Mouse (Mus musculus) liver, postnatal 0 days (tissue): ENCODE results near the gene Rnf145. TPM values are rescaled to one million over a fixed set of nuclear protein-coding genes. Genes with fewer than 3 reads are reported as not detected.
A peak's percentile ranks its signal among the peaks of the same experiment; 100 is the strongest.

Experiments used
- ATAC-seq: fragments of 200-750 bp; cut with Nextera tagmentation; 2 replicates; pipeline ENCODE4 v1.8.0; 2017; ENCODE audit warnings: mild to moderate bottlenecking, moderate library complexity
- DNase-seq: peaks from one replicate; pipeline ENCODE4 v3.0.0-alpha.2; 2016
- H3K27ac ChIP-seq: fragments of 300-500 bp; sonication (generic); 2 replicates; pipeline ENCODE4 v1.5.1; 2014; ENCODE audit warnings: antibody characterized with exemption, moderate library complexity, mild to moderate bottlenecking, low read depth
- H3K27me3 ChIP-seq: fragments of 300-500 bp; sonication (generic); 2 replicates; pipeline ENCODE4 v1.6.1; 2014; ENCODE audit warnings: low read length, control low read depth, mixed read lengths; ENCODE audit not compliant: insufficient read depth
- H3K36me3 ChIP-seq: fragments of 300-500 bp; sonication (generic); replicated peaks from 2 replicates; pipeline ENCODE4 v1.6.1; 2014; ENCODE audit warnings: mild to moderate bottlenecking, control low read depth, low read length, moderate library complexity, mixed read lengths; ENCODE audit not compliant: insufficient read depth
- H3K4me1 ChIP-seq: fragments of 300-500 bp; sonication (generic); 2 replicates; pipeline ENCODE4 v1.6.1; 2014; ENCODE audit warnings: antibody characterized with exemption, mild to moderate bottlenecking, control low read depth; ENCODE audit not compliant: insufficient read depth
- H3K4me2 ChIP-seq: fragments of 300-500 bp; sonication (generic); 2 replicates; pipeline ENCODE4 v1.6.1; 2014; ENCODE audit warnings: low read depth, mild to moderate bottlenecking, low read length, moderate library complexity, mixed read lengths
- H3K4me3 ChIP-seq: fragments of 300-500 bp; sonication (generic); 2 replicates; pipeline ENCODE4 v1.5.1; 2014; ENCODE audit warnings: low read depth, low read length
- H3K9ac ChIP-seq: fragments of 300-500 bp; sonication (generic); replicated peaks from 2 replicates; pipeline ENCODE4 v1.6.1; 2014; ENCODE audit warnings: mild to moderate bottlenecking, moderate library complexity
- H3K9me3 ChIP-seq: fragments of 300-500 bp; sonication (generic); 2 replicates; pipeline ENCODE4 v1.6.1; 2016; ENCODE audit warnings: mild to moderate bottlenecking, control low read depth, low read length, mixed read lengths
- CTCF ChIP-seq: sonication (generic); IDR thresholded peaks from 2 replicates; pipeline ENCODE4 v1.5.1; 2016; ENCODE audit warnings: antibody characterized with exemption, low read depth
- EP300 ChIP-seq: IDR thresholded peaks from 2 replicates; pipeline ENCODE4 v1.6.1; 2016; ENCODE audit warnings: antibody characterized with exemption, low read depth, mild to moderate bottlenecking
- WGBS: fragments of 180-500 bp; shearing (Covaris S2); extraction: QIAGEN DNeasy Blood & Tissue Kit; methylation state at CpG from one replicate; pipeline ENCODE4 v1.1.7; 2014; ENCODE audit not compliant: insufficient replicate concordance; 5-methylcytosine and 5-hydroxymethylcytosine counted together
- polyA plus RNA-seq: library from polyadenylated mRNA; unstranded; fragments of >200 nt; fragmentation: Nextera tagmentation; extraction: Ambion mirVana; gene quantifications from 2 replicates; pipeline ENCODE4 v1.2.1, GENCODE M21; 2015

Rnf145 gene
- polyA plus RNA-seq, 1 experiment from 2014 or later = 31.9 TPM

GRCm38 (mm10) chr11:44476445-44476844 is 42.3 kb upstream of the Rnf145 start:
- H3K9me3 ChIP-seq = no peaks in the 10 kb centered on the region
- no peak overlapping the region for H3K4me2 ChIP-seq
- H3K36me3 ChIP-seq = no peaks in the 10 kb centered on the region
- no peak overlapping the region for H3K9ac ChIP-seq
- H3K27me3 ChIP-seq = no peaks in the 10 kb centered on the region
- WGBS = 40% methylated on average over 2 of the region's 2 CpGs
- H3K4me3 ChIP-seq = no peak overlapping the region
- DNase-seq = no peak
- no peak for TF ChIP-seq CTCF
- no peak for TF ChIP-seq EP300
- H3K27ac ChIP-seq = no peak overlapping the region
- H3K4me1 ChIP-seq = peaks cover 14% of the 10 kb centered on the region
- ATAC-seq = no peak

- Histone ChIP-seq H3K4me3 (no peak overlapping the region), H3K9ac (no peak overlapping the region), H3K27me3 (no peaks in the 10 kb centered on the region), H3K4me2 (no peak overlapping the region), H3K9me3 (no peaks in the 10 kb centered on the region), H3K4me1 (no peaks in the 10 kb centered on the region; the same call in 1 of the 2 replicates), H3K27ac (no peak overlapping the region), H3K36me3 (no peaks in the 10 kb centered on the region)
- TF ChIP-seq EP300 = no peak
- no peak for TF ChIP-seq CTCF
- no peak for DNase-seq
- 78% methylated on average over 4 of the region's 4 CpGs for WGBS
- ATAC-seq = no peak
Measured at GRCm38 (mm10) chr11:44478382-44478781, 40.4 kb upstream of the Rnf145 start.

GRCm38 (mm10) chr11:44480246-44480645 is 38.5 kb upstream of the Rnf145 start:
- Histone ChIP-seq H3K4me2 (no peak overlapping the region), H3K27ac (peak overlapping the region; percentile 44), H3K9me3 (no peaks in the 10 kb centered on the region), H3K36me3 (no peaks in the 10 kb centered on the region), H3K4me1 (no peaks in the 10 kb centered on the region), H3K4me3 (no peak overlapping the region), H3K9ac (no peak overlapping the region), H3K27me3 (no peaks in the 10 kb centered on the region)
- WGBS = 81% methylated on average over 6 of the region's 6 CpGs
- TF ChIP-seq EP300 = no peak
- TF ChIP-seq CTCF = no peak
- DNase-seq = no peak
- no peak for ATAC-seq

- DNase-seq = no peak
- Histone ChIP-seq H3K4me3 (no peak overlapping the region), H3K27ac (no peak overlapping the region), H3K4me1 (0 out of 2 replicates have a peak, but pooled peaks cover 2% of the 10 kb centered on the region), H3K9ac (no peak overlapping the region), H3K36me3 (no peaks in the 10 kb centered on the region), H3K4me2 (no peak overlapping the region), H3K9me3 (no peaks in the 10 kb centered on the region), H3K27me3 (peaks cover 2% of the 10 kb centered on the region; the same call in 1 of the 2 replicates)
- 65% methylated on average over 7 of the region's 7 CpGs for WGBS
- no peak for ATAC-seq
- TF ChIP-seq CTCF = no peak
- TF ChIP-seq EP300 = no peak
Measured at GRCm38 (mm10) chr11:44485089-44485736, 33.6 kb upstream of the Rnf145 start.

GRCm38 (mm10) chr11:44489117-44489516 is 29.6 kb upstream of the Rnf145 start:
- Histone ChIP-seq H3K9me3 (no peaks in the 10 kb centered on the region), H3K27ac (no peak overlapping the region), H3K27me3 (peaks cover 2% of the 10 kb centered on the region; the same call in 1 of the 2 replicates), H3K36me3 (no peaks in the 10 kb centered on the region), H3K9ac (no peak overlapping the region), H3K4me2 (no peak overlapping the region), H3K4me1 (0 out of 2 replicates have a peak, but pooled peaks cover 2% of the 10 kb centered on the region), H3K4me3 (no peak overlapping the region)
- 92% methylated on average over 1 of the region's 1 CpGs for WGBS
- DNase-seq (no peak), ATAC-seq (no peak)
- TF ChIP-seq EP300 (no peak), CTCF (no peak)

DNA sequence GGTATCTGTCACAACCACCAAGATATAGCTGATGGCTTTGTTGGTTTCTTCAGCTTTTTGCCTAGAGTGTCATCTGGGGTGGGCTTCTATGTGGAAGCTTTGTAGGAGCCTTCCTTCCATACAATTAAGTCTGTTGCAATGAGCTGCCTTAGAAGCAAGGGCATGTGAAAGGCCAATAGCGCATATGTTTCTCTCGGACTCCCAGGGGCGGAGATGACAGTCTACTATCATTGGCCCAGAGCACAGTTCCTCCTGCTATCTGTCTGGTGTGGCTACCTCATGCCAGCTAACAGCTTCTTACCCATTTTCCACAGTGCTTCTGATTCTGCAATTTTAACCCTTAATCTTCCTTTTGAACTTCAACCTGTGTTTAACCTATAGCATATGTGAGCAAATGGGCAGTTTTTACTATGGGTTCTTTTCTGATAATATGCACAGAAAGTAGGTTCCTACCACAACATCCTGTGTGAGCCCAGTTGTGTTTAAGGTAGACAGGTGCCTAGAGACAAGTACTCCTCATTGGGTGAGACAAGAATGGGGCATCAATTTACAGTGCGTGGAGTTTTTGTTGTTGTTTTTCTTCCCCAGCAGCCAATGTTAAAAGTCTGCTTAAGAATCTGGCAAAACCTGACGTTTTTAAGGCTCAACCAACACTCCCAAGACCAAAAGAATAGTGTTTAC is 24.0 kb upstream of the Rnf145 start:
- Histone ChIP-seq H3K9me3 (no peaks in the 10 kb centered on the region), H3K4me2 (no peak overlapping the region), H3K4me1 (peaks cover 10% of the 10 kb centered on the region), H3K27me3 (no peaks in the 10 kb centered on the region), H3K9ac (no peak overlapping the region), H3K36me3 (no peaks in the 10 kb centered on the region), H3K27ac (no peak overlapping the region), H3K4me3 (no peak overlapping the region)
- DNase-seq (no peak), ATAC-seq (peak; percentile 44; the same call in 1 of the 2 replicates)
- WGBS = 64% methylated on average over 5 of the region's 5 CpGs
- TF ChIP-seq CTCF (no peak), EP300 (no peak; the same call in 1 of the 2 replicates)
